Mouse (Mus musculus): ENCODE data around the gene 2610001J05Rik. TPM values are rescaled to one million over a fixed set of nuclear protein-coding genes. Genes with fewer than 3 reads are reported as not detected.

The 2610001J05Rik gene
- polyA plus RNA-seq (2021; fragmentation: Nextera tagmentation) = 31.4 and 33.5 TPM in 2 replicates
- long read RNA-seq, experiment 1, transcript 2610001J05Rik-201 (3 exons, 3,177 nt) = major isoform, 28 of 33 reads
- long read RNA-seq, experiment 1, partial matches to known transcripts = 1 of 33 reads
- long read RNA-seq, experiment 1, other reads (novel, unspliced or antisense) = 1 of 33 reads
- long read RNA-seq, experiment 2, transcript 2610001J05Rik-201 (3 exons, 3,177 nt) = major isoform, 25 of 26 reads
- long read RNA-seq, experiment 2, partial matches to known transcripts = 1 of 26 reads
- long read RNA-seq, experiment 2, other reads (novel, unspliced or antisense) = 0 of 26 reads

GRCm38 (mm10) chr6:13870919-13871624 is at the start of gene 2610001J05Rik:
Gene 2610001J05Rik (minus strand): TSS chr6:13871518.

GRCm38 (mm10) chr6:13839345-13840054 is 31.8 kb downstream of the 2610001J05Rik start, which contains the start of gene Gpr85:
Gene Gpr85 (minus strand): TSS chr6:13839942.

Other genes starting within 250 kb of the 2610001J05Rik start
- gene Bmt2, start 193.6 kb downstream of the 2610001J05Rik start, polyA plus RNA-seq (2021; fragmentation: Nextera tagmentation) = 2.9 and 3.5 TPM in 2 replicates
- gene Gpr85, start 31.6 kb downstream of the 2610001J05Rik start, polyA plus RNA-seq (2021; fragmentation: Nextera tagmentation) = 44.4 and 53.7 TPM in 2 replicates

Data from layer of hippocampus, adult 6 months (tissue).